Mouse (Mus musculus) limb, embryonic 12.5 days (tissue): Measurements from ENCODE around the gene Iqgap2. TPM values are rescaled to one million over a fixed set of nuclear protein-coding genes. Genes with fewer than 3 reads are reported as not detected.

ENCODE experiments used
- ATAC-seq: fragments of 200-750 bp; cut with Nextera tagmentation; 2 replicates; pipeline ENCODE4 v1.8.0; 2017; ENCODE audit warnings: low read depth, moderate TSS enrichment; ENCODE audit not compliant: insufficient number of reproducible peaks, insufficient read depth, low FRiP score, low TSS enrichment
- H3K27ac ChIP-seq: fragments of 300-500 bp; sonication (generic); 2 replicates; pipeline ENCODE4 v1.5.1; 2016; ENCODE audit warnings: mild to moderate bottlenecking, moderate library complexity
- H3K27me3 ChIP-seq: fragments of 300-500 bp; sonication (generic); 2 replicates; pipeline ENCODE4 v1.6.1; 2016; ENCODE audit warnings: mild to moderate bottlenecking, moderate library complexity
- H3K36me3 ChIP-seq: fragments of 300-500 bp; sonication (generic); 2 replicates; pipeline ENCODE4 v1.6.1; 2016; ENCODE audit warnings: mild to moderate bottlenecking, moderate library complexity
- H3K4me1 ChIP-seq: fragments of 300-500 bp; sonication (generic); replicated peaks from 2 replicates; pipeline ENCODE4 v1.6.1; 2016
- H3K4me2 ChIP-seq: fragments of 300-500 bp; sonication (generic); 2 replicates; pipeline ENCODE4 v1.6.1; 2016; ENCODE audit warnings: mild to moderate bottlenecking, moderate library complexity
- H3K4me3 ChIP-seq: fragments of 300-500 bp; sonication (generic); replicated peaks from 2 replicates; pipeline ENCODE4 v1.5.1; 2016; ENCODE audit warnings: mild to moderate bottlenecking
- H3K9ac ChIP-seq: fragments of 300-500 bp; sonication (generic); replicated peaks from 2 replicates; pipeline ENCODE4 v1.6.1; 2016; ENCODE audit warnings: mild to moderate bottlenecking, moderate library complexity
- H3K9me3 ChIP-seq: fragments of 300-500 bp; sonication (generic); 2 replicates; pipeline ENCODE4 v1.6.1; 2016; ENCODE audit warnings: mild to moderate bottlenecking, moderate library complexity
- WGBS: fragments of 180-500 bp; shearing (Covaris S2); methylation state at CpG from one replicate; pipeline ENCODE4 v1.1.7; 2016; 5-methylcytosine and 5-hydroxymethylcytosine counted together
- polyA plus RNA-seq: library from polyadenylated mRNA; unstranded; fragments of >200 nt; fragmentation: Nextera tagmentation; extraction: Ambion mirVana; gene quantifications from 2 replicates; pipeline ENCODE4 v1.2.1, GENCODE M21; 2016

Gene Iqgap2
- 12.1 and 12.9 TPM in 2 replicates for polyA plus RNA-seq

DNA sequence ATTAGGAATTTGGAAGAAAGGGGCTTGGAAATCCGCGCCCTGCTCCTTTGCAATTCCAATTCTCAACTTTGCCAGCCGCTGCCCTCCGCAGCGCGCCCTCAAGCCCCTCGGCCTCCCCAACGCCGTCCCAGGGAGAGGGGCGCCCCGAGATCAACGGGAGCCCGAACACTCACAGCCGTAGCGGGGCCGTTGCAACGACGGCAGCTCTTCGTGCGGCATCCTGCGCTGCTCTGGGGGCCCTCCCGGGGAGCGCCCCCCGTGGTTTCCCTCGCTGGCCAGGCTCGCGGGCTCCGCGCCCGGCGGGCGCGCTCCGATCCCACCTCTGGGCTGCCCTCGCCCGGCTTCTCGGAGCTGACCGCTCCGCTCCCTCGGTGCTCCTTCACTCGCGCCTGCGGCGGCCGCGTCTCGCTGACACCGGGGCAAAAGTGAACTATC is at the start of gene Iqgap2:
Gene Iqgap2 (minus strand): TSS at position 432 of the 435 bp plus-strand sequence.
- peak; percentile 55 for ATAC-seq
- Histone ChIP-seq H3K4me3 (peak within 1 kb of the TSS; percentile 83), H3K27ac (peak within 1 kb of the TSS; percentile 85), H3K27me3 (no peaks in the 10 kb centered on the region; the same call in 1 of the 2 replicates), H3K9ac (peak within 1 kb of the TSS; percentile 86), H3K9me3 (no peaks in the 10 kb centered on the region), H3K36me3 (peaks cover 4% of the 10 kb centered on the region; the same call in 1 of the 2 replicates), H3K4me2 (peak within 1 kb of the TSS; percentile 96), H3K4me1 (peaks cover 20% of the 10 kb centered on the region)
- under 1% methylated on average over 48 of the region's 48 CpGs for WGBS

DNA sequence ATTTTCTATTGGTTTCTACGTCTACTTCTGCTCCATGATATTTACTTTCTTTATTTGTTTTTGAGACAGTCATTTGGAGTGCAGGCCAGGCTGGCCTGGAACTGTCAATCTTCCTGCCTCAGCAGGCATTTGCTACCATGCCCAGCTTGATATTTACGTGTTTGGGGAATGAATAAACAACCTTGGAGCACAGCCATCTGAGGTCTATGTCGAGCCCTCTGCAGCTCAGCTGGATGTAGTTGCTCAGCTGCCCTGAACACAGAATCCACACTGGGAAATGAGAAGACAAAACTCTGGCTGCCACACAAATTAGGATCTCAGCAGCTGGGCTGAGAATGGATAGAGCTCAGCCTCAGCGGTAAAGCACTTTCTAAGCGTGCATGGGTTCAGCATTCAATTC is 49.1 kb upstream of the Iqgap2 start:
- Histone ChIP-seq H3K4me1 (no peaks in the 10 kb centered on the region), H3K27me3 (no peaks in the 10 kb centered on the region), H3K9me3 (no peaks in the 10 kb centered on the region), H3K36me3 (no peaks in the 10 kb centered on the region), H3K27ac (no peak overlapping the region), H3K9ac (no peak overlapping the region), H3K4me3 (no peak overlapping the region), H3K4me2 (no peak overlapping the region)
- WGBS: 73% methylated on average over 5 of the region's 5 CpGs
- no peak for ATAC-seq

DNA sequence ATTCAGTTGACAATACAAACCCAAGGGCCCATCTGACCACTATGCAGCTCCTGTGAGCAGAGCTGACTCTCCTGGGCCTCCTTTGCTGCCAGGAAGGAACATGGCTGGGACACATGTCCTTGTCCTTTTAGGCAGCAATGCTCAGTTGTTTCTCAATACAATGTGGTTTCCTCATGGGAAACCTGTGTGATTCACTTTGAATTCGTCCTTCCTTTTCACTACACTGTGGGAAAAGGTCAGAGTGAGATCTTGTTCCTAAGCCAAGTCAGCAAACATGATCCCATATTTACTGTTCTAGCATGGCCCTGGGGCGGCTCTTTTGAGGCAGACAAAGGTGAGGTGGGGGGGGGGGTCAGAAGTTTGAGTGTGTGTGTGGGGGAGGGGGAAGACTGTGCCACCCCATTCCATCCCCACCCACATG is 32.5 kb upstream of the Iqgap2 start:
- no peak overlapping the region for H3K4me3 ChIP-seq
- WGBS: 77% methylated on average over 2 of the region's 2 CpGs
- H3K4me1 ChIP-seq: no peaks in the 10 kb centered on the region
- H3K4me2 ChIP-seq: no peak overlapping the region
- no peak overlapping the region for H3K27ac ChIP-seq
- no peaks in the 10 kb centered on the region for H3K36me3 ChIP-seq
- no peaks in the 10 kb centered on the region for H3K9me3 ChIP-seq
- no peaks in the 10 kb centered on the region for H3K27me3 ChIP-seq
- ATAC-seq: no peak
- no peak overlapping the region for H3K9ac ChIP-seq

DNA sequence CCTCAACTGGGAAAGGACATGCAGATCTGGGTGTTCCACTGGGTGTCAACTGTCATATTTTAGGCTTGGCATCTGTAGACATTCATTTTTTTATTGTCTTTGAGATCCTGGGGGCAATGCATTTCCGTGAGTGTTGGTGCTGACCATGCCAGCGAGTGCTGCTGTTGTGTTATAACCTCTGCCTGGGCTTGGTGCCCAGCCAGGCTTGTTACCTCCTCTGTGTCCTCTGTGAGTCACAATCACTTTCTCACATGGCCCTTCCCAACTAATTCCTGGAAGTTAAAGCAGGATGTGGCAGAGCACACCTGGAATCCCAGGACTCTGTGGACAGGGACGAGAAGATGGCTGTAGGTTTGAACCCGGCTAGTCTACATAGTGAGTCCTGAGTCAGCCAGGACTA is 30.9 kb upstream of the Iqgap2 start:
- Histone ChIP-seq H3K27ac (no peak overlapping the region), H3K4me1 (no peaks in the 10 kb centered on the region), H3K27me3 (no peaks in the 10 kb centered on the region), H3K4me3 (no peak overlapping the region), H3K9me3 (no peaks in the 10 kb centered on the region), H3K4me2 (no peak overlapping the region), H3K9ac (no peak overlapping the region), H3K36me3 (no peaks in the 10 kb centered on the region)
- WGBS: 85% methylated on average over 4 of the region's 4 CpGs
- no peak for ATAC-seq

DNA sequence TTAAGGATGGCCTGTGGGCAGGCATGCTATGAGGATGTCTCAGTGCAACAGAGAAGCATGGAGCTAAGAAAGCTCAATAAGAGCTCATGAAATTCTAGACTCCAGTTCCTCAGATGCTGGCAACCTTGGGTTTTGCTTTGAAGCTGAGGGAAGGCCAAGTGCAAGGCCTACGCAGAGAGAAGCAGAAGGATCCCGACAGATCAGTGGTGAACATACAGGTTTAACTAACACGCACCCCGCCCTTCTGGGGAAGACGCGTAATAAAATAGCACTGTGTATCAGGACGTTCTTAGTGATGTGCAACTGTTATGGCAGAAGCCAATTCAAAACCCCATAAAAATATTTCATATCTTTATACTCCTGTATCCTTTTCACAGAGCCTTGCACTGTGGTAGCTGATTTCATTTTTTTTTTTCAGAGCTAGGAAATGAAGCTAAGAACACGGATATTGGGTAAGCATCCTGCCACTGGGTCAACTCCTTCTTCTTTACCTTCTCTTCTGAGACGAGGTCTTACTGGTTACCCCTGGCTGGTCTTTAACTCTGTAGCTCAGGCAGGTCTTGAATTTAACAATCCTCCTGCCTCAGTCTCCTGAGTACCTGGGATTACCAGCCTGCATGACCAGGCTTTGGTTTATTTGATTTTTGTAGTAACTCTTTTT is 27.0 kb upstream of the Iqgap2 start:
- no peaks in the 10 kb centered on the region for H3K9me3 ChIP-seq
- no peak overlapping the region for H3K9ac ChIP-seq
- no peak overlapping the region for H3K4me2 ChIP-seq
- no peaks in the 10 kb centered on the region for H3K4me1 ChIP-seq
- no peak overlapping the region for H3K27ac ChIP-seq
- ATAC-seq: no peak
- no peak overlapping the region for H3K4me3 ChIP-seq
- no peaks in the 10 kb centered on the region for H3K36me3 ChIP-seq
- H3K27me3 ChIP-seq: no peaks in the 10 kb centered on the region
- 91% methylated on average over 9 of the region's 9 CpGs for WGBS

DNA sequence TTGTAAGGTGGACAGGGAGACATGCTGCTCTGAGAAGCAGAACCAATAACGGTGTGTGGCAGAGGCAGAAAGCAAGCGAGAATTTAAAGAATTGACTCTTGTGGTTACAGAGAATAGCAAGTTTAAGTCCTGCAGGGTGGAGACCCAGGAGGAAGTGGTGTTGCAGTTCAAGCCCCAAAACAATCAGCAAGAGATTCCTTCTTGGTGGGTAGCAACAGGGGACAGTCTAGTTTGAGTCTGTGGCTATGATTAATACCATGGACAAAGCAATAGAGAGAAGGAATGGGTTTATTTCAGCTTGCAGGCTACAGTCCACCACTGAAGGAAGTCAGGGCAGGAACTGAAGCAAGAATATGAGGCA is 21.3 kb upstream of the Iqgap2 start:
- no peaks in the 10 kb centered on the region for H3K27me3 ChIP-seq
- H3K9ac ChIP-seq: no peak overlapping the region
- no peaks in the 10 kb centered on the region for H3K36me3 ChIP-seq
- H3K4me2 ChIP-seq: no peak overlapping the region
- no peaks in the 10 kb centered on the region for H3K9me3 ChIP-seq
- 77% methylated on average over 2 of the region's 2 CpGs for WGBS
- ATAC-seq: no peak
- no peaks in the 10 kb centered on the region for H3K4me1 ChIP-seq
- no peak overlapping the region for H3K27ac ChIP-seq
- H3K4me3 ChIP-seq: no peak overlapping the region

DNA sequence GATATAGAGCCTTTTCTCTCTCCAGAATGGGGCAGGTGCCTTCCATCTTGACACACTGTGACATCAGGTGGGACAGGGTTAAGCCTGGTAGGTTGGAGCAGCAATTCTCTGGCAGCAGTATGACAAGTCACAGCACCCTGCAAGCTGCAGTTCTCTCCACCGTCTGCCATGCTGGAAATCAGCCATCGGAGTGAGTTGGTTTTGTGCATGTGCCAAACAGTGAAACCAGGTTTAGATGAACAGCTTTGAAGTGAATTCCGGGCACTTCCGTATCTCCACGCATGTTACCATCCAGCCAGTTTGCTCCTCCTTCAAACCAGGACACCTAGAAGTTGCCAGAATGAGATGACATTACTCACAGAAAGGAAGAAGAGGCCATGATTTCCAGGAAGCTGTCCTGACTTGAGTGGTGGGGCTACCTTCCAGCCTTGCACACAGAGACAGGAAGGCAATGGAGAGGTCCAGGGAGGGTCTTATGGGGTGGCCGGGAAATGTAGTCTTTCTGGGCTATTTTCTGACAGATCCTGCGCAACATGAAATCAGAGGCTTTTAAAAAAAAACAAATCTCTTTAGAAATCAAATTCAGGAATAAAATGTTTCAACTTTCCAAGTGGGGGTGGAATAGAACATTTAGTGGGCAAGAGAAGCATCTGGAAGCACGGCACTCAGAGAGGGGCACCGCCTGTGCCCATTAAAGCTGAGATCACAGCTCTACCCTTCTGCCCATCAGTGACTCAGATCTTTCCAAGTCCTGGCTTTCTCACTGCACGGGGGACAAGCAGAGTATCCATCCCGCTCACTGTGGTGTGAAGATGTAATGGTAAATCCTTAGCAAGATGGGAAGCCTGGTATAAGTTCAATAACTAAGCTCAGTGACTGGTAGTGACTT is 20.7 kb upstream of the Iqgap2 start:
- Histone ChIP-seq H3K4me2 (no peak overlapping the region), H3K36me3 (no peaks in the 10 kb centered on the region), H3K9ac (no peak overlapping the region), H3K27me3 (no peaks in the 10 kb centered on the region), H3K4me3 (no peak overlapping the region), H3K4me1 (no peaks in the 10 kb centered on the region), H3K27ac (no peak overlapping the region), H3K9me3 (no peaks in the 10 kb centered on the region)
- no peak for ATAC-seq
- 85% methylated on average over 11 of the region's 11 CpGs for WGBS

DNA sequence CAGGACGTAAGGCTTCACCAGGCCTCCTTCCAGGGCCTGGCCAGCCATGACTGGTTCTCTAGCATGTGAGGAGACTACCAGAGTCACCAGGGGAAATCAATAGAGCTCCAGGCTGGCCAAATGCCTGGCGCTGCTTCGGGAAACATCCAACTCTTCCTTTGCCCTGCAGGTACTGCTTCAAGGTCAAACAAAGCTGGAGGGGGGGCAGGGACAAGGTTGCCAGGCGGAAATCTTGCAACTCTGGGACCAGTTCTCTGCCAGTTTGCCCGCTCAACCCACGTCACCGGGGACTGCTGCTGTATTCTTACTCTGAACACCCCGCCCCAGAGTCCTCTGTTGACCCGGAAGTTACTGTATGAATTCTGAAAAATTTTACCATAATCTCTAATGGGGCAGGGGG is 18.5 kb upstream of the Iqgap2 start:
- H3K4me3 ChIP-seq: no peak overlapping the region
- H3K9ac ChIP-seq: no peak overlapping the region
- ATAC-seq: no peak
- no peaks in the 10 kb centered on the region for H3K4me1 ChIP-seq
- H3K27me3 ChIP-seq: no peaks in the 10 kb centered on the region
- H3K4me2 ChIP-seq: no peak overlapping the region
- H3K36me3 ChIP-seq: no peaks in the 10 kb centered on the region
- 0 out of 2 replicates have a peak, but pooled peaks cover 7% of the 10 kb centered on the region for H3K9me3 ChIP-seq
- WGBS: 80% methylated on average over 9 of the region's 9 CpGs
- no peak overlapping the region for H3K27ac ChIP-seq

DNA sequence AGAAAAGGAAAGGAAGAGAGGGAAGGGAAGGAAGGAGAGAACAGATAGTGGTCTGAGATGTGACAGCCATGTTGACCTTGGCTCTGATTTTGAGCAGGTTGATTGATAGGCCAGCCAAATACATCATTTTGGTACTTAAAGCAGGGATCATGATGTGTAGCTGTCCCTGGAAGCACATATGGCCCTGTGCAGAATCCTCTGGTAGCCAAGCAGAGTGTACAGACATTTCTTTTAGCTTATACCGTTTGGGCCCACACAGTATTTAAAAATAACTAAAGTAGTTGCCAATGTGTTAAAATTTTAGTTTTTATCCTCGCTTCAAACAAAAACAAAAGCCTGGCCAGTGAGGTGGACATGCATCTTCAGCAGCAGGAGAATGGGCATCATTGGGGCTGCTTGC is 17.5 kb upstream of the Iqgap2 start:
- Histone ChIP-seq H3K27ac (no peak overlapping the region), H3K4me2 (no peak overlapping the region), H3K4me3 (no peak overlapping the region), H3K9me3 (0 out of 2 replicates have a peak, but pooled peaks cover 7% of the 10 kb centered on the region), H3K4me1 (no peaks in the 10 kb centered on the region), H3K9ac (no peak overlapping the region), H3K36me3 (no peaks in the 10 kb centered on the region), H3K27me3 (no peaks in the 10 kb centered on the region)
- 89% methylated on average over 2 of the region's 2 CpGs for WGBS
- ATAC-seq: no peak

DNA sequence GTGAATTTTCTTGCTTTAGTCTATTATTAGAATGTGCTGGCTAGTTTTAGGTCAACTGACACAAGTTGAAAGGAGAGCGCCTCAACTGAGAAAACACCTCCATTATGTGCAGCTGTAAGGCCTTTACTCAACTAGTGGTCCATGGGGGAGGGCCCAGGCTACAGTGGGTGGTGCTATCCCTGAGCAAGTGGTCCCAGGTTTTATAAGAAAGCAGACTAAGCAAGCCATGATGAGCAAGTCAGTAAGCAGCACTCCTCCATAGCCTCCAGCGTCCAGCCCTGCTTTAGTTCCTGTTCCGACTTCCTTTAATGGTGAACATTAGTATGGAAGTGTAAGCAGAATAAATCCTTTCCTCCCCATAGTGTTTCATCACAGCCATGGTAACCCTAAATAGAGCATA is 11.0 kb upstream of the Iqgap2 start:
- H3K4me2 ChIP-seq: no peak overlapping the region
- H3K9ac ChIP-seq: no peak overlapping the region
- H3K27me3 ChIP-seq: no peaks in the 10 kb centered on the region
- no peaks in the 10 kb centered on the region for H3K36me3 ChIP-seq
- peaks cover 21% of the 10 kb centered on the region for H3K4me1 ChIP-seq
- peak overlapping the region; percentile 82 for H3K27ac ChIP-seq
- no peak for ATAC-seq
- no peak overlapping the region for H3K4me3 ChIP-seq
- 94% methylated on average over 3 of the region's 3 CpGs for WGBS
- peaks cover 7% of the 10 kb centered on the region; the same call in 1 of the 2 replicates for H3K9me3 ChIP-seq

DNA sequence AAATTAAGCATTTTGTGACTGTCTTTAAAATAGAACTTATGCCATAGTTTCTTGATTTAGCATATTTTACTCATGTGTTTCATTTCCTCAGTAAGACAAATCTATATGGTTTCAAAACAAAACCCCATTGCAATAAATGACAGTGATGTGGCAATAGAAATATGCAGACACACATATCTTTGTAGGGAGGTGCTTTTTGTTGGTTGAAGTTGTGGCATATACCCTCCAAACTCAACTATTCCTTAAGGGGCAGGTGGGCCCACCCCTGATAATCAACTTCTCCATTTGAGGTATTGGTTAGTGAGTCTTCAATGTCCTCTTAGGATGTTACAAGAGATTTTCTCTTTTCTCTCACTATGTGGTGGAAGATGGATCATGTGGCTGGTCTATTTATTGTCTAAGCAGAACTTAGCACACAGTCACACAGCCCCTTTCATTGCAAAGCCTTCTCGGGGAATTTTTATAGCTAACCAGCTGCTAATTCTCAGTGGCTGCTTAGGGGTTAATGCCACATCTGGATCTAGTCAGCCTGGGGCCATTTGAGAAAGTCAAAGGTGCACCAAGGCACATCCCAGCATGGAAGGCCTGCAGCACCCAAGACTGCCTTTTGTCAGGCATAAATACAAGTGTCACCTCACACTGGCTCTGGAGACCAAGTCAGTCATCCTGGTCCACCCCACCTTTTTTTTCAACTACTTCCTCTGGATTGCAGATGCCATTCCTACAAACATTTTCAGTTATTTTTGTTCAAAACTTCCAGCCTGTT is 8.3 kb upstream of the Iqgap2 start:
- peaks cover 21% of the 10 kb centered on the region for H3K4me1 ChIP-seq
- no peaks in the 10 kb centered on the region for H3K27me3 ChIP-seq
- H3K36me3 ChIP-seq: no peaks in the 10 kb centered on the region
- peak overlapping the region; percentile 56; the same call in 1 of the 2 replicates for H3K27ac ChIP-seq
- H3K9ac ChIP-seq: no peak overlapping the region
- H3K4me3 ChIP-seq: no peak overlapping the region
- 5% methylated on average over 1 of the region's 1 CpGs for WGBS
- H3K4me2 ChIP-seq: no peak overlapping the region
- H3K9me3 ChIP-seq: no peaks in the 10 kb centered on the region; the same call in 1 of the 2 replicates
- no peak for ATAC-seq
